Mouse (Mus musculus) hindlimb bud, embryonic 11.5 days (tissue): ENCODE data around the gene Zfp697.
A peak's percentile ranks its signal among the peaks of the same experiment; 100 is the strongest.

Experiments used
- DNase-seq: peaks from one replicate; pipeline ENCODE4 v3.0.0-alpha.2; 2012; ENCODE audit warnings: low read depth, low spot score; ENCODE audit errors: extremely low spot score

Zfp697 gene

DNA sequence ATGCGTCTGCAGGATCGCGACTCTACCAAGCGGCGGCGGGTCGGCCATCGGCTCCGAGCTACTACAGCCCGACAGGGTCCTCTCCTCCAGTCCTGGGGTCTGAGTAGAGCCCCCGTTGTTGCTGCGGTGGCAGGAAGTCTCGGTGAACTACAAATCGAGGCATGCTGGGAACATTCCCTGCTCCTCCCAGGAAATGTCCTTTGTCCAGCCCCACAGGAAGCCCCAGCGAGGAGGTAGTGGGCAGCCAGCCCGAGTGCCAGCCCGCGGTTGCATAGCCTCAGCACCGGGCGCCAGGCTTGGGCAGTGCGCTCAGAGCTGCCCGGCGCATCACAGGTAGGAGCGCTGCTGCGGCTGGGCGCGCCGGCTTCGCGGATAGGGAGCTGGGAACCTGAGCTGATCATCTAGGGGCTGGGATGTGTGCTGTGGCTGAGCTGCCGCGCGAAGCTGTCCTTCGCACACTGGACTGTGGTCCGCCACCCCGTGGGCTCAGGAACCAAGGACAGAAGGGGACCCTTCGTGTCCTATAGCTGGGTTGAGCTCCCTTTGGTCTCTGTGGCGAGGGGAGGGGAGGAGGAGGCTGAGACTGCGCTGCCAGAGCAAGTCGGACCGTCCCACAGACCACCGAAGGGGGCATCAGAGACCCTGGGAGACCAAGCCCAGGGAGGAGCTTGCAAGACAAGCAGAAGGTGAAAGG, at the start of gene Zfp697:
Gene Zfp697 (plus strand): TSS at position 216 of the 694 bp plus-strand sequence.
- peak; percentile 44 for DNase-seq

- DNase-seq = no peak
These were observed 48.3 kb upstream of the Zfp697 start for GRCm38 (mm10) chr3:98334010-98334409.

DNA sequence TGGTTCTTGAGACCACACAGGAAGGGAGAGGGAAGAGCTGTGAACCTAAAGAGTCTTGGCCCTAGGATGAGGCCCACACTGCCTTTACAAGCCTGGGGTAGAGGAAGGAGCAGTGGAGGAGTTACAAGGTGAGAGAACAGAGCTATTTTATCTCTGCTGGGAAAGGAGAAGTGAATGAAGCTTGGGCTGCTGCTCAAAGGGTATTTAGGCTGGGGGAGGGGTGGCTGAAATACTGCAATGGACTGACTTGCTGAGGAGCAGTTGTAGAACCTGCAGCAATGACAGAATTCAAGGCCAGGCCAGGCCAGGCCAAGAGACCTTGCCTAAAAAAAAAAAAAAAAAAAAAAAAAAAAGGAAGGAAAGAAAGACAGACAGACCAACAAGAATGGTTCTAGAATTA, 46.9 kb upstream of the Zfp697 start:
- no peak for DNase-seq

DNA sequence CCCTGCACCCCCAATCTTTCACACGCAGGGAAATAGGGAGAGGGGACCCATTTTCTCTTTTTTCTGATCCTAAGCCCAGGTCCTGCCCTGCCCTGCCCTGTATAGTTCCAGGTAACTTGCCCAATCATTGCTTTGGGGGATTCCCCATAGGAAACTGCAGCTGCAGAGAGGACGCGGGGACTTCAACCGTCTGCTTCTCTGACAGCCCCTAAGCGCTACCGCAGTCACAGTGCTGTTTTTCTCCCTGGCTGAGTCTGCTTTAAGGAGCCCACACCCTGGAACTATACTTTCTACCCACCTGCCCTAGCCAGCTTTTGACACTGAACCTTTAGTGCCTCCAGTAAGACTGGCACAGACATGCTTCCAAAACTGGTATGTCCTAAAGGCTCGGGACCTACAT, 46.4 kb upstream of the Zfp697 start:
- DNase-seq = no peak

DNA sequence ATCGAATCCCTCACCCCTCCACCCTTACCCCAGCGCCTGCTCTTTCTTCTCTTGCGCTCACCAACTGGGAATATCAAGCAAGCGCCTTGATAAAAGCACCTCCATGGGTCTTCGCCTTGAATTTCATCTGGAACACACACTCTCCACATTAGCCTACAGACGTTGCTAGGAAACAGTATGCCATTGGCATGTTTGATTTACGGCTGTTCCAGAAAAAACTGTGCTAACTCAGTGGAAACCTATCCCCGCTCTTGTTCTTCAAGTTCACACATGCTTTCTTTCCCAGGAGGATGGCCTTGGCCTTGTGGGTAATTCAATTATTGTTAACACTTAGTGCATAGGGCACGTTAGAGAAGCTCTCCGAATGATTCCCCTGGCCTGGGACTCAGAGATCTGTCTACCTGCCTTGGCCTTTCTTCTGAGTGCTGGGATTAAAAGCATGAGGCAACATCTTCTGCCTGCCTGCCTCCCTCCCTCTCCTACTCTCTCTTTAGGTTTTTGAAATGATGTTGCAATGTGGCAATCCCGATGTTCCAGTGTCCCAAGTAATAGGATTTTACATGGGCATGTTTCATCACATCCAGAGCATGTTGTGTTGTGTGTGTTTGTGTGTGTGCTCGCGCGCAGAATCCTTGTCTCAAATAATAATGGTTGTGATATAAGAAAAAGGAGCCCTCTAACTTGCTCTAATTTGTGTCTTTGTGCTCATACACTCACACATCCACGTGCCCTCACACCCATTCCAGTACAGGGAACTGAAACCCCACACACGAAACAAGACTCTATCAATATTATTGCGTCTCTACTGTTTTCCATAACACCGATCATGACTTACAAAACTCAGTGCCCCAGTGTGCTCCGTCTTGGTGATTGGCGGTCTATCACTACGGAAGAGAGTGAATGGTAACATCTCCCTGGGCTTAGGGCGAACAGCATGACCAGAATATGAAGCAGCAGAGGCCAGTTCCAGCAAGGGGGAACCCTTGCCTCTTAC, 45.3 kb upstream of the Zfp697 start:
- peak; percentile 24 for DNase-seq

DNA sequence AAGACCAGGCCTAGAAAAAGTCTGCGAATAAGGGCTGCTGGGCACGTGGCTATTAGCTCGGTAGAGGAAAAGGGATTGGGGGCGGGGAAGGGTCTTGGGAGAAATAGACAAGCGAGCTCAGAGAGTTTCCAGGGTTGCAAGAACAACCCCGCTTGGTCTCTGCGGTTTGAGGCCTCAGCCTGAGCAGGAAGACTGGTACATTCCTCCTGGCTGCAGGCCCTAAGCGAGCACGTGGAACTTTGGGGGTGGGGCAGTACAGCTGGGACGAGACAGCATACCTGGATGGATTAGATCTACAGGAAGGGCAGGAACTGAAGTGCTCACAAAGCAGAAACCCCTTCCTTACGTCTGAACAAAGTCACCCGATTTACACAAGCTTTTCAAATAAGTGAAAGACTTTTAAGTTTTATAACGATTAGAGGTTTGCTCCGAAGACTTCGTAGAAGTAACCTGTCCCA, 43.6 kb upstream of the Zfp697 start:
- DNase-seq = peak; percentile 30

- no peak for DNase-seq
These were observed 43.1 kb upstream of the Zfp697 start for GRCm38 (mm10) chr3:98339097-98339705.

DNA sequence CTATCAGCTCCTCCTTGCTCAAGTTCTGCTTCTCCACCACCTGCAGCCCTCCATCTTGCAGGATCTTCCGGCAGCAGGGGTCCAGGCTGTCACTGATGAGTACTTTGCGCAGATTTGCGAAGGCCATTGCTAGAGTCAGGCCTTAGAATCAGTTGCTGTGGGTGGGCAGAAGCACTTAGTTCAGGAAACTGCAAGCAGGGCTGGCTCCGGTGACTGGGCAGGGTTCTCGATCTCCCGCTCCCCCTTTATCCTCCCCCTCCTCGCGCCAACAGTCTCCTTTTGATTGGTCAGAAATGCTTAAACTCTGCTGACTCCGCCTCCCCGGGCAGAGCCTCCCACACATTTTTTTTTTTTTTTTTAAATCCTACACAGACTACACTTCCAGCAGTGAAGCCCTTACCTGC, 42.6 kb upstream of the Zfp697 start, which contains the start of gene Phgdh:
Gene Phgdh (minus strand): TSS at position 285 of the 404 bp plus-strand sequence.
- DNase-seq = peak; percentile 72

DNA sequence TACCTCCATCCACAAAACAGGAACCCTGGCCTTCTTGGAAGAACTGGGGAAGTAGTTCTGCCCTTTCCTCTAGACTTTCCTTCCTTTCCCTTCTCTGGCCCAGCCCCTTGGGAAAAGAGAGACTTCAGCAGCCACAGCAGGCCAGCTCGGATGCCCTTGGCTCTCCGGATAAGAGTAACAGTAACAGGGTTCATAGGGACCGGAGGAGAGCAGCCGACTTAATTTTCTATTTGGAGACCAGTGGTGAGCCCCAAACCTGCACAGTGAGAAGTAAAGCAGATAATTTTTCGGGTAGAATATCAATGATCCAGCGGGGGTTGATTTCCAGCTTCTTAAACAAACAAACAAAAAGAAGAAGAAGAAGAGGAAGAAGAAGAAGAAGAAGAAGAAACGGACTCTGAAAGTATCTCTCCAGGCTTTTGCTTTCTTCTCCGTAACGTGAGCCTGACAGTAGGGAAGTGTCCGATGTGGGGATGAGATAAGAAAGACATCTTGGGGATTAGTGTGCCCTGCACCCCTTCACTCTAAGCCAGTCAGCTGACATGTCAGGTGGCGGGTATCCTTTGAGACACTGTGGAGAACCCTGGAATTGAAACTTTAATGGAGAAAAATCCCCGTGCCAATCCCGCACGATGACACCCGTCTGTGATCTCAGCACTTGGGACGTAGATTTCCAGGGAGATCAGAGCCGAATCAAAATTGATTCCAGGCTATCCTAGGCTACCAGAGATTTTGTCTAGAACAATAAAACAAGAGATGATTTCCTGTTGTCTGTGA, 41.3 kb upstream of the Zfp697 start:
- DNase-seq = no peak

GRCm38 (mm10) chr3:98343235-98343634, 39.0 kb upstream of the Zfp697 start:
- no peak for DNase-seq

GRCm38 (mm10) chr3:98348106-98348505, 34.2 kb upstream of the Zfp697 start:
- DNase-seq = no peak

DNA sequence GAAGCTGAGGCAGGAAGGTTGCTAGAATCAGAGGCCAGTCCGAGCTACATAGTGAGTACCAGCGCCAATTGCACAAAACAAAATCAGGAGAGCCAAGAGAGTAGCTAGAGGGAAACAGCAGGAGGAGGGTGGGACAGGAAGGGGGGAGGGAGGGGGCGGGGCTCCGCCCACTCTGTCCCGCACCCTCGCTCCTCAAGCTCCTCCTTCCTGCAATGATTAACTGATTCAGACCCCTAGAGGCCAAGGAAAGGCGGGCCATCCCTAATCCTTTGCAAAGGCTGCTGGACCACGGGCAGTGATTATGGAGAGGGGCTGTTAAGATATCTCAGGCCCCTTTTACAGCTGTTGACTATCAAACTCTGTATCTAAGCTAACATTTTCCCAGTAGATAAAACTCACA, 33.6 kb upstream of the Zfp697 start:
- no peak for DNase-seq

GRCm38 (mm10) chr3:98353892-98354291, 28.4 kb upstream of the Zfp697 start:
- no peak for DNase-seq

DNA sequence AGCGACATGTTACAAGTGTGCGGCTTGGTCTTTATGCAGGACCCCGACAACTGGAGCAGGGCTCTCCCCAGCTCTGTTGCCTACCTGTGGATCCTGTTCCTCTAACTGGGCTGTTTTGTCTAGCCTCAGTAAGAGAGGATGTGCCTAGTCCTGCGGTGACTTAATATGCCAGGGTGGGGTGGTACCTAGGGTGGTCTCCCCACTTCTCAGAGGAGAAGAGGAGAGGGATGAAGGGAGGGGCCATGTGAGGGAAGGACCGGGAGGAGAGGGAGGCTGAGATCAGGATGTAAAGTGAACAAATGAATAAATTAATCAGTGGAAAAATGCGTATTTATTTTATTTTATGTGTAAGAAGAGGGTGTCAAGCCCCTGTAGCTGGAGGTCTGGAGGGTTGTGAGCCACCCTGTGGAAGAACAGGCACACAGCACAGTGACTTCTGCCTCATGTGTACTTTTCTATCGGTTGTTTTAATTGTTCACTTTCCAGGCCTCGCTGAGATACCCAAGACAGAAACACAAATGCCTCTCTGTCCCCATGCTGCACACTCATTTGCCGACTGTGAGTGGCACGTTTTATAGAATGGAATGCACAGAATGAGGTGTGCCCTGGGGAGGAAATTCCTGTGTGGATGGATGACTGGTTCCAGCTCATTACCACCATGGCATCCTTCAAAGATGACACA, 26.8 kb upstream of the Zfp697 start:
- DNase-seq = no peak

- DNase-seq = no peak
These were observed 26.3 kb upstream of the Zfp697 start for GRCm38 (mm10) chr3:98356026-98356365.

DNA sequence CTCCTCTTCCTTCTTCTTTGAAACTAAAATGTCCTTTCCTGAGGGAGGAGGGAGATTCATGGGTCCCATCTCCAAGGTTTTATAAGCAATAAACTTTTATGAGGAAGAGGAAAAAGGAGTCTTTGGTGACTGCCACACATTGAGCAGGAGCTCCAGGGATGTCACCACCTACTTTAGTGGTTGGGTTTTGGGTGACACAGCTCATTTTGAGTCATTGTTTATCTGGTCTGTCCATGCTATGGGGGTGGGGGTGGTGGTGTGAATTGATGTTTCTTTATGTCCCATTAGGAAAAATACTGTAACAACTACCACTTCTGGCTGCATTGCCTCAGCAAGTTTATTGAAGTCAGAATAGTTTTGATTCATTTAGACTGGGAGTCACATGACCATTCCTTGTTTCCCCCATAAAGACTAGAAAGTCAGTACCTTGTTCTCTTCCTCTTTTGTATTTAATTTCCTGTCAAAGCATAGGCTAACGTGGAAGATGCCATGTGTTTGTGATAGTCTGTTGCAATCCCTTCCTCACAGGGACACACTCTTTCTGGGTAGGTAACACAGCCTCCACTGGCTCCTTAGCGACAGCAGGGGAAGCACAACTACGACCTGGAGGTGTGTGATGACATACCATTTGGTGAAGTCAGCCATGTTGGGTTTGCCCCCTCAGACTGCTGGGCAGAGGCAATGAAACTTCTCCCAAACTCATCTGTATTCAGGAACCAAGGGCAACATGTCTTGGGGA, 25.5 kb upstream of the Zfp697 start:
- no peak for DNase-seq

- no peak for DNase-seq
These were observed 19.5 kb upstream of the Zfp697 start for GRCm38 (mm10) chr3:98362753-98363152.

- DNase-seq = no peak
These were observed 16.2 kb upstream of the Zfp697 start for GRCm38 (mm10) chr3:98366086-98366485.

DNA sequence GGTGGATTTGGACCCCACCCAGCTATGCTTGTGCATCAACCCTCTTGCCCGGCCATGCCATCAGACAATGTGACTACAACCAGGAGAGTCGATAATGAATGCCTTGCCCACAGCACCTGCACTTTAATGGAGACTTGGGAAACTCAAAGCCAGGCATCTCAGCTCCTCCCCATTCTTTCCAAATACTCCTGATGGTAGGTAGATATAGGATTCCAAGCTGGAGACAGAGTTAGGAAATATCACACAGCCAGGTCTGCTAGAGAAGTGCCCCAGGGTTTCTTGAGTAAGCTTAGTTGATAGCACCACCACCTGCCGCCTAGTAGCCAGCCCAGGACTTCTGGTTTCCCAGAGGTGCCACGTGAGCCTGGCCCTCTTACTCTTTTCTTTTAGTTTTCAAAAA, 15.4 kb upstream of the Zfp697 start:
- DNase-seq = no peak

- DNase-seq = no peak
These were observed 14.0 kb upstream of the Zfp697 start for GRCm38 (mm10) chr3:98368283-98368682.
